Mouse (Mus musculus) C2C12 (cell line): ENCODE measurements around the gene Ubxn6.

ENCODE experiments used
- CTCF ChIP-seq: IDR thresholded peaks from one replicate; pipeline ENCODE4 v1.5.1; 2011; ENCODE audit not compliant: control insufficient read depth, insufficient read depth, insufficient read length
- FOSL1 ChIP-seq: IDR thresholded peaks from one replicate; pipeline ENCODE4 v1.8.0; 2011; ENCODE audit warnings: mild to moderate bottlenecking, low read length; ENCODE audit not compliant: poor library complexity, insufficient read depth, severe bottlenecking
- MAX ChIP-seq: IDR thresholded peaks from one replicate; pipeline ENCODE4 v1.6.1; 2011; ENCODE audit warnings: mild to moderate bottlenecking, control low read depth
- USF1 ChIP-seq: IDR thresholded peaks from one replicate; pipeline ENCODE4 v1.6.1; 2011; ENCODE audit warnings: low read depth, mild to moderate bottlenecking, control low read depth, moderate library complexity

- TF ChIP-seq CTCF = no peak
- no peak for TF ChIP-seq USF1
- no peak for TF ChIP-seq FOSL1
- TF ChIP-seq MAX = no peak
Measured at GRCm38 (mm10) chr17:56034726-56035100, 40.1 kb downstream of the Ubxn6 start.
